Mouse (Mus musculus): ENCODE data around the gene Col1a1. TPM values are rescaled to one million over a fixed set of nuclear protein-coding genes. Genes with fewer than 3 reads are reported as not detected.

Col1a1 gene
- total RNA-seq, 1 experiment from 2014 or later: 358 TPM

- no peak for DNase-seq
Measured at GRCm38 (mm10) chr11:94996101-94996500, 60.1 kb downstream of the Col1a1 start.

GRCm38 (mm10) chr11:94996984-94997383 is 61.0 kb downstream of the Col1a1 start:
- no peak for DNase-seq

GRCm38 (mm10) chr11:94997596-94997995 is 61.6 kb downstream of the Col1a1 start:
- DNase-seq: no peak

GRCm38 (mm10) chr11:94998041-94998531 is 62.1 kb downstream of the Col1a1 start:
- no peak for DNase-seq

GRCm38 (mm10) chr11:95000128-95000527 is 64.1 kb downstream of the Col1a1 start:
- no peak for DNase-seq

- DNase-seq: peak; percentile 76
Measured at GRCm38 (mm10) chr11:95000548-95000947, 64.5 kb downstream of the Col1a1 start.

- peak; percentile 87 for DNase-seq
Measured at GRCm38 (mm10) chr11:95001058-95001457, 65.0 kb downstream of the Col1a1 start.

GRCm38 (mm10) chr11:95001584-95002347 is 65.7 kb downstream of the Col1a1 start:
- DNase-seq: no peak

Other genes starting within 250 kb of the Col1a1 start
- gene Gm11541, start 231.7 kb upstream of the Col1a1 start, total RNA-seq (2021): not detected in 2 replicates
- not detected in 2 replicates for gene Cdc34b, start 194.4 kb upstream of the Col1a1 start, total RNA-seq (2021)
- not detected in 2 replicates for gene Tmem92, start 153.5 kb upstream of the Col1a1 start, total RNA-seq (2021)
- not detected in 2 replicates for gene Hils1, start 31.4 kb downstream of the Col1a1 start, total RNA-seq (2021)
- 0.26 TPM in 1 of 2 replicates, not detected in the other for gene Sgca, start 40.1 kb downstream of the Col1a1 start, total RNA-seq (2021)
- 101 and 109 TPM in 2 replicates for gene Ppp1r9b, start 54.8 kb downstream of the Col1a1 start, total RNA-seq (2021)
- 5.4 and 7.3 TPM in 2 replicates for gene Samd14, start 73.7 kb downstream of the Col1a1 start, total RNA-seq (2021)
- 147 and 156 TPM in 2 replicates for gene Pdk2, start 105.1 kb downstream of the Col1a1 start, total RNA-seq (2021)
- 33.9 and 36.1 TPM in 2 replicates for gene Itga3, start 140.6 kb downstream of the Col1a1 start, total RNA-seq (2021)
- gene Dlx3, start 183.9 kb downstream of the Col1a1 start, total RNA-seq (2021): not detected in 2 replicates
- gene Dlx4, start 210.0 kb downstream of the Col1a1 start, total RNA-seq (2021): not detected in 2 replicates